Mouse (Mus musculus) megakaryocyte, embryonic 14.5 days (primary cell): ENCODE data around the gene Cand1.

Experiments
- FLI1 ChIP-seq: IDR thresholded peaks from 2 replicates; pipeline ENCODE4 v1.6.1; 2012; ENCODE audit warnings: low read length, inconsistent platforms, mixed read lengths
- GATA1 ChIP-seq: IDR thresholded peaks from 3 replicates; pipeline ENCODE4 v1.6.1; 2012; ENCODE audit warnings: mixed read lengths, low read length, inconsistent platforms, borderline replicate concordance

DNA sequence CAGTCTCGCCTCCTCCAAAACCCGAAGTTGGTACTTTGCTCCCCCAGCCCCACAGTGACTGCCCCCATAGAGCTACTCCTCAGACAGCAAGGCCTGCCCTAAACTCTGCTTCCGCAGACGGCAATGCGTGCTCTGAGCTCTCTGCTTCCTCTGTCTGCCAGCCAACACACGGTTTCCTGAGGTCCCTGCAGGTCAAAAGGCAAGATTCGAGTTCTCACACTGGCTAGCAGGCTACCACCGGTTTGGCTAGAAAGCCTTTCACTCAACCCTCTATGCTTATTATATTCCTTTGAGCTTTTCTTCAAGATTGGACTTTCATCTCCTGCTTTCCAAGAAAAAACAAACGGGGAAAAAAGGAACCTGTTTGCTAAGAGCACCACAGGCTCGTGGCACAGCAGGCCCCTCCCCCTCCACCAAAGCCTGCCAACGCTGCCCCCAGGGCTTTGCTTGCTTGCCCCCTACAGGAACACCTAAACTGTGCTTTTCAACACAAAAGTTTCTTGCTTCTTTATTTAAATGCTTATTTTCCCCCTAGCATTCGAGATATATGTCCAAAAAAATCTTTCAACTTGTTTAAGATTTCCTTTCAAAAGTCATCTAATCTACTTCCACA lies 35.4 kb downstream of the Cand1 start:
- TF ChIP-seq GATA1 (no peak), FLI1 (no peak)
